Mouse (Mus musculus) heart, adult 2 months (tissue): ENCODE data around the gene Gm9508.

ENCODE experiments used
- CTCF ChIP-seq: fragments of 200-600 bp; IDR thresholded peaks from 2 replicates; pipeline ENCODE4 v1.8.1; 2022; ENCODE audit warnings: antibody characterized with exemption, mild to moderate bottlenecking, moderate library complexity
- EP300 ChIP-seq: fragments of 200-500 bp; IDR thresholded peaks from 2 replicates; pipeline ENCODE4 v1.6.1; 2011; ENCODE audit warnings: low read depth, low read length, control low read depth; ENCODE audit not compliant: insufficient read depth

DNA sequence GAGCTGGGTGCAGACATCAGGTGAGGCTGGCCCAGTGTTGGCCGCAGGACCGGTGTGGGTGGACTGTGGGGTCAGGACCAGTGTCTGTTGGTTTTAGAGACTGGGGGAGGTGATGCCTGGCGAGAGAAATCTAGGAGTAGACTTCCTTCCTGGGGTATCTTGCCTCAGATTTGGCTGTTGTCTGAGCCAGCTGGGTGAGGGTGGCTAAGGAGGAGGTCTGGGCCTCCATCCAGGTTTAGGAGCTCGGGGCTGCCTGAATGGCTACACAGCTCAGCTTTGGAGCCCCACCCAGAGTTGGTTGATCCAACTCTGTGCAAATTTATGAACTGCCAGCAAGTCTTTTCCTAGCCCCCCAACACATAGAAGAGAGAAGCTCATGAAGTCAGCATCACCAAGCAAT is 29.6 kb downstream of the Gm9508 start:
- TF ChIP-seq EP300 = no peak
- TF ChIP-seq CTCF = no peak
